Mouse (Mus musculus): ENCODE data around the gene Scube1.

DNA sequence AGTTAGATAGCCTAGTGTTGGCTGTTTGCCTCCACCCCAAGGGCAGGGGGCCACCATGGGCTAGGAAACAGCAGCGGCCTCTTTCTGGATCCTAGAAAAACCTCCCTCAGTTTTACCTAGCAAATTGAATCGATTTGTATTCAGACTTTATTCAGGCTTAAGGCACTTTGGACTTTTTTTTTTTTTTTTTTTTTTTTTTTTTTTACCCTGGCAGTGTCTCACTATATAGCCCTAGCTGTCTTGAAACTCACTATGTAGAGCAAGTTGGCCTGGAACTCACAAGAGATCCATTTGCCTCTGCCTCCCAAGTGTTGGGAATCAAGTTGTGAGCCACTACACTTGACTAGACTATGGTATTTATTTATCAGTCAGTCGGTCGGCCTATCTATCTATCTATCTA lies 128.0 kb downstream of the Scube1 start:
- no peak for TF ChIP-seq CTCF (IDR thresholded peaks at IDR 0.05; ENCODE audit: borderline replicate concordance, control insufficient read depth, extremely low read depth, insufficient read depth, low read length, poor library complexity)
- TF ChIP-seq POLR2A (IDR thresholded peaks at IDR 0.05; ENCODE audit: control insufficient read depth, extremely low read depth, insufficient read depth, low read length, poor library complexity), result no peak

Measured in thymus, adult 2 months (tissue).